Mouse (Mus musculus) kidney, postnatal 14 days (tissue): ENCODE results near the gene Ugt1a1.

Source experiments
- DNase-seq: peaks from one replicate; pipeline ENCODE4 v3.0.0; 2022; ENCODE audit warnings: mixed read lengths

Gene Ugt1a1

GRCm38 (mm10) chr1:88235046-88235893, 23.5 kb downstream of the Ugt1a1 start:
- DNase-seq, result no peak

- DNase-seq, result no peak
Measured at GRCm38 (mm10) chr1:88235894-88236415, 24.2 kb downstream of the Ugt1a1 start.

- no peak for DNase-seq
Measured at GRCm38 (mm10) chr1:88237311-88237710, 25.6 kb downstream of the Ugt1a1 start.

GRCm38 (mm10) chr1:88238771-88239170, 27.0 kb downstream of the Ugt1a1 start:
- DNase-seq, result no peak

- DNase-seq, result no peak
Measured at GRCm38 (mm10) chr1:88240072-88240471, 28.3 kb downstream of the Ugt1a1 start.

GRCm38 (mm10) chr1:88240579-88240978, 28.8 kb downstream of the Ugt1a1 start:
- DNase-seq, result no peak

- no peak for DNase-seq
Measured at GRCm38 (mm10) chr1:88243861-88244260, 32.1 kb downstream of the Ugt1a1 start.

GRCm38 (mm10) chr1:88245881-88246280, 34.1 kb downstream of the Ugt1a1 start:
- no peak for DNase-seq

GRCm38 (mm10) chr1:88246386-88246785, 34.6 kb downstream of the Ugt1a1 start:
- no peak for DNase-seq

GRCm38 (mm10) chr1:88247660-88248059, 35.9 kb downstream of the Ugt1a1 start:
- DNase-seq, result no peak

GRCm38 (mm10) chr1:88248658-88249057, 36.9 kb downstream of the Ugt1a1 start:
- DNase-seq, result no peak

- no peak for DNase-seq
Measured at GRCm38 (mm10) chr1:88249596-88249995, 37.8 kb downstream of the Ugt1a1 start.

- DNase-seq, result no peak
Measured at GRCm38 (mm10) chr1:88250023-88250422, 38.3 kb downstream of the Ugt1a1 start.

- DNase-seq, result no peak
Measured at GRCm38 (mm10) chr1:88253106-88253505, 41.3 kb downstream of the Ugt1a1 start.

- DNase-seq, result no peak
Measured at GRCm38 (mm10) chr1:88253540-88253939, 41.8 kb downstream of the Ugt1a1 start.

GRCm38 (mm10) chr1:88254793-88255465, 43.2 kb downstream of the Ugt1a1 start:
- DNase-seq, result no peak

GRCm38 (mm10) chr1:88255466-88255857, 43.7 kb downstream of the Ugt1a1 start:
- DNase-seq, result no peak

- DNase-seq, result no peak
Measured at GRCm38 (mm10) chr1:88255989-88256754, 44.4 kb downstream of the Ugt1a1 start.

- no peak for DNase-seq
Measured at GRCm38 (mm10) chr1:88256886-88257663, 45.3 kb downstream of the Ugt1a1 start.

- DNase-seq, result no peak
Measured at GRCm38 (mm10) chr1:88257681-88258080, 45.9 kb downstream of the Ugt1a1 start.

GRCm38 (mm10) chr1:88258361-88258760, 46.6 kb downstream of the Ugt1a1 start:
- DNase-seq, result no peak

- peak; percentile 64 for DNase-seq
Measured at GRCm38 (mm10) chr1:88258881-88259642, 47.3 kb downstream of the Ugt1a1 start.
